Mouse (Mus musculus): Measurements from ENCODE around the gene Twf1.

GRCm38 (mm10) chr15:94568496-94569182, 21.1 kb downstream of the Twf1 start:
- TF ChIP-seq POLR2A (IDR thresholded peaks at IDR 0.05; ENCODE audit: insufficient read depth, low read depth, low read length): no peak
- no peak for TF ChIP-seq CTCF (IDR thresholded peaks at IDR 0.05)
- TF ChIP-seq EP300 (IDR thresholded peaks at IDR 0.05; ENCODE audit: insufficient read depth, low read depth, low read length): no peak
